Mouse (Mus musculus) embryonic fibroblast, embryonic 13.5 days (primary cell): ENCODE results near the gene Magi3.

Experiments
- CTCF ChIP-seq: IDR thresholded peaks from 2 replicates; pipeline ENCODE4 v1.5.1; 2011; ENCODE audit warnings: mild to moderate bottlenecking, control low read depth, low read length, moderate library complexity, borderline replicate concordance; ENCODE audit not compliant: insufficient read depth
- POLR2A ChIP-seq: IDR thresholded peaks from 2 replicates; pipeline ENCODE4 v1.6.1; 2011; ENCODE audit warnings: low read depth, mild to moderate bottlenecking, control low read depth, low read length, moderate library complexity

GRCm38 (mm10) chr3:104019453-104019852 is 200.7 kb downstream of the Magi3 start:
- TF ChIP-seq CTCF (no peak), POLR2A (no peak)
